Mouse (Mus musculus) CH12.LX (cell line): ENCODE data around the gene Nfix. TPM values are rescaled to one million over a fixed set of nuclear protein-coding genes. Genes with fewer than 3 reads are reported as not detected.

Experiments used
- DNase-seq: peaks from one replicate; pipeline ENCODE4 v3.0.0-alpha.2; 2013; ENCODE audit errors: extremely low read depth
- H3K27ac ChIP-seq: 2 replicates; pipeline ENCODE4 v1.5.1; 2012; ENCODE audit warnings: low read depth, mild to moderate bottlenecking, control low read depth, moderate library complexity; ENCODE audit not compliant: insufficient read depth
- H3K27me3 ChIP-seq: replicated peaks from 2 replicates; pipeline ENCODE3; 2012; ENCODE audit warnings: inconsistent platforms
- H3K36me3 ChIP-seq, 2 experiments: replicated peaks in 1 of 2; 2 replicates each; pipeline versions ENCODE3 to v1.6.1; 2012; ENCODE audit warnings: inconsistent platforms in 1 of 2, low read length in 1 of 2, mild to moderate bottlenecking in 1 of 2, mixed read lengths in 1 of 2, moderate library complexity in 1 of 2; ENCODE audit not compliant: control insufficient read depth in 1 of 2, insufficient read depth in 1 of 2
- H3K4me1 ChIP-seq, 2 experiments: 2 replicates each; pipeline ENCODE4 v1.6.1; 2012; ENCODE audit warnings: inconsistent platforms in 1 of 2, moderate library complexity in 1 of 2; ENCODE audit not compliant: insufficient read depth in 2 of 2, control insufficient read depth in 1 of 2
- H3K4me2 ChIP-seq: 2 replicates; pipeline ENCODE4 v1.6.1; 2012; ENCODE audit warnings: low read depth, mild to moderate bottlenecking, control low read depth; ENCODE audit not compliant: poor library complexity, insufficient read depth, severe bottlenecking
- H3K4me3 ChIP-seq, 3 experiments: fragments of 150-350 bp in 1 of 3; sonication (generic) in 1 of 3; replicated peaks in 1 of 3; 2 replicates each; pipeline versions ENCODE3 to v1.5.1; 2011 to 2012; ENCODE audit warnings: low read depth in 2 of 3, low read length in 2 of 3, mild to moderate bottlenecking in 2 of 3, moderate library complexity in 2 of 3, control low read depth in 1 of 3, improper control_type of control experiment in 1 of 3, inconsistent platforms in 1 of 3, mixed read lengths in 1 of 3; ENCODE audit not compliant: poor library complexity in 1 of 3
- H3K79me2 ChIP-seq: replicated peaks from 2 replicates; pipeline ENCODE4 v1.6.1; 2012; ENCODE audit warnings: mild to moderate bottlenecking, moderate library complexity; ENCODE audit not compliant: control insufficient read depth, poor library complexity, insufficient read depth, severe bottlenecking; ENCODE audit errors: extremely low read depth
- H3K9ac ChIP-seq: 2 replicates; pipeline ENCODE4 v1.6.1; 2012; ENCODE audit warnings: low read depth, mild to moderate bottlenecking, control low read depth, moderate library complexity; ENCODE audit not compliant: insufficient read depth
- H3K9me3 ChIP-seq: replicated peaks from 2 replicates; pipeline ENCODE3; 2012; ENCODE audit warnings: low read length, inconsistent platforms, mixed read lengths
- BHLHE40 ChIP-seq: IDR thresholded peaks from 2 replicates; pipeline ENCODE4 v1.6.1; 2011; ENCODE audit warnings: mild to moderate bottlenecking, low read depth, low read length, improper control_type of control experiment
- CTCF ChIP-seq, 2 experiments: IDR thresholded peaks in 1 of 2; conservative IDR thresholded peaks in 1 of 2; 2 replicates each; pipeline ENCODE4 v1.5.1; 2011 to 2012; ENCODE audit warnings: low read depth in 2 of 2, low read length in 2 of 2, improper control_type of control experiment in 1 of 2, inconsistent platforms in 1 of 2, mild to moderate bottlenecking in 1 of 2, moderate library complexity in 1 of 2
- HCFC1 ChIP-seq: IDR thresholded peaks from 2 replicates; pipeline ENCODE4 v1.6.1; 2012; ENCODE audit warnings: low read depth, mild to moderate bottlenecking, inconsistent platforms, low read length, improper control_type of control experiment
- KAT2A ChIP-seq: IDR thresholded peaks from 2 replicates; pipeline ENCODE4 v1.6.1; 2012; ENCODE audit warnings: low read length, improper control_type of control experiment, inconsistent platforms; ENCODE audit not compliant: insufficient replicate concordance
- MAFK ChIP-seq: IDR thresholded peaks from 2 replicates; pipeline ENCODE4 v1.6.1; 2011; ENCODE audit warnings: low read length, improper control_type of control experiment; ENCODE audit not compliant: insufficient replicate concordance
- MAX ChIP-seq: IDR thresholded peaks from 2 replicates; pipeline ENCODE4 v1.6.1; 2011; ENCODE audit warnings: low read length, improper control_type of control experiment
- MXI1 ChIP-seq: IDR thresholded peaks from 2 replicates; pipeline ENCODE4 v1.6.1; 2011; ENCODE audit warnings: mild to moderate bottlenecking, low read depth, low read length, improper control_type of control experiment
- MYC ChIP-seq: IDR thresholded peaks from 2 replicates; pipeline ENCODE4 v1.6.1; 2011; ENCODE audit warnings: low read depth, mild to moderate bottlenecking, improper control_type of control experiment, low read length
- NRF1 ChIP-seq: IDR thresholded peaks from 2 replicates; pipeline ENCODE4 v1.6.1; 2014; ENCODE audit warnings: low read depth, mild to moderate bottlenecking, inconsistent platforms, low read length, improper control_type of control experiment, moderate library complexity
- POLR2A ChIP-seq: IDR thresholded peaks from 2 replicates; pipeline ENCODE4 v1.6.1; 2011; ENCODE audit warnings: low read depth, mild to moderate bottlenecking, improper control_type of control experiment, low read length
- RAD21 ChIP-seq: IDR thresholded peaks from 2 replicates; pipeline ENCODE4 v1.6.1; 2011; ENCODE audit warnings: low read depth, mild to moderate bottlenecking, low read length, improper control_type of control experiment, moderate library complexity
- SMC3 ChIP-seq: IDR thresholded peaks from 2 replicates; pipeline ENCODE4 v1.6.1; 2011; ENCODE audit warnings: low read depth, low read length, improper control_type of control experiment
- TBP ChIP-seq: conservative IDR thresholded peaks from 2 replicates; pipeline ENCODE4 v1.6.1; 2011; ENCODE audit warnings: low read depth, low read length, improper control_type of control experiment
- USF1 ChIP-seq: IDR thresholded peaks from 2 replicates; pipeline ENCODE4 v1.6.1; 2014; ENCODE audit warnings: low read depth, mild to moderate bottlenecking, inconsistent platforms, low read length, improper control_type of control experiment
- ZC3H11A ChIP-seq: IDR thresholded peaks from 2 replicates; pipeline ENCODE4 v1.6.1; 2012; ENCODE audit warnings: low read depth, mild to moderate bottlenecking, inconsistent platforms, low read length, improper control_type of control experiment
- ZKSCAN1 ChIP-seq: IDR thresholded peaks from 2 replicates; pipeline ENCODE4 v1.6.1; 2012; ENCODE audit warnings: low read depth, inconsistent platforms, low read length, improper control_type of control experiment, borderline replicate concordance
- dilution Hi-C: fragments of 300-500 bp; cut with MboI; formaldehyde crosslinking; loops from 2 replicates; pipeline ENCODE4 v1.14.3; 2020; ENCODE audit warnings: low sequenced_read_pairs; ENCODE audit not compliant: extremely low pct_unique_long_range_greater_than_20kb, extremely low pct_ligation_motif_present
- in situ Hi-C: fragments of 300-500 bp; cut with MboI; formaldehyde crosslinking; loops from 3 replicates; pipeline ENCODE4 v1.14.3; 2019; ENCODE audit warnings: low sequenced_read_pairs, low pct_ligation_motif_present, low pct_unique_long_range_greater_than_20kb, mixed read lengths
- polyA plus RNA-seq: library from polyadenylated mRNA; unstranded; fragments of >175 nt; gene quantifications from 2 replicates; pipeline ENCODE4 v1.2.1, GENCODE M21; 2012; ENCODE audit warnings: low read depth; ENCODE audit not compliant: insufficient read length
- total RNA-seq, 2 experiments: library from RNA; depleted of rRNA; stranded (reverse); fragments of 300-350 nt in 1 of 2; fragments of >200 nt in 1 of 2; gene quantifications; 2 replicates each; pipeline ENCODE4 v1.2.3; 2012 to 2014

The Nfix gene
- total and polyA plus RNA-seq, 3 experiments, result 0.09 to 10.5 (median 1.1) TPM

GRCm38 (mm10) chr8:84697166-84698130 is 102.7 kb downstream of the Nfix start:
- no peak overlapping the region for H3K27ac ChIP-seq

GRCm38 (mm10) chr8:84695140-84695539 is 105.0 kb downstream of the Nfix start:
- peaks cover 65 to 92% of the 10 kb centered on the region in 2 experiments for H3K36me3 ChIP-seq
- dilution Hi-C loops (no loop called here), in situ Hi-C loops (no loop called here)
- no peak overlapping the region for H3K4me3 ChIP-seq
- peaks cover 3 to 36% of the 10 kb centered on the region in 2 experiments for H3K4me1 ChIP-seq
- H3K79me2 ChIP-seq, result peaks cover 8% of the 10 kb centered on the region
- H3K4me2 ChIP-seq, result no peak overlapping the region
- H3K27ac ChIP-seq, result no peak overlapping the region
- H3K9ac ChIP-seq, result no peak overlapping the region
- no peak for DNase-seq
- TF ChIP-seq MXI1, result no peak
- no peaks in the 10 kb centered on the region for H3K27me3 ChIP-seq
- no peaks in the 10 kb centered on the region for H3K9me3 ChIP-seq

More at GRCm38 (mm10) chr8:84697166-84698130, 102.7 kb downstream of the Nfix start:
- no peak overlapping the region for H3K4me2 ChIP-seq
- H3K9ac ChIP-seq, result no peak overlapping the region
- TF ChIP-seq ZKSCAN1, result no peak
- TF ChIP-seq NRF1, result no peak
- 0 out of 2 replicates have a peak, but pooled peaks have one; percentile 30 for TF ChIP-seq MYC
- no peak for TF ChIP-seq MAFK
- no peak; the same call in 1 of the 2 replicates for TF ChIP-seq POLR2A
- no peak for TF ChIP-seq KAT2A
- TF ChIP-seq USF1, result no peak
- TF ChIP-seq MAX, result no peak
- TF ChIP-seq ZC3H11A, result no peak
- TF ChIP-seq TBP, result no peak
- TF ChIP-seq RAD21, result peak; percentile 33
- peak; percentile 62 for TF ChIP-seq SMC3
- TF ChIP-seq CTCF (conservative IDR thresholded peaks at IDR 0.05 in 1 of 2, IDR thresholded peaks at IDR 0.05 in 1 of 2; ENCODE audit: low read depth in 2 of 2, low read length in 2 of 2), result peak; percentile 45 to 69; a peak in 3 of 4 replicates
- no peak for TF ChIP-seq HCFC1
- TF ChIP-seq MXI1, result no peak
- no peak for TF ChIP-seq BHLHE40
- H3K4me3 ChIP-seq, result no peak overlapping the region
- DNase-seq, result peak; percentile 63
- in situ Hi-C loops, result no loop called here
- H3K79me2 ChIP-seq, result peaks cover 4% of the 10 kb centered on the region
- H3K36me3 ChIP-seq, result peaks cover 58 to 75% of the 10 kb centered on the region in 2 experiments
- no peaks in the 10 kb centered on the region for H3K27me3 ChIP-seq
- peaks cover 4 to 36% of the 10 kb centered on the region in 2 experiments for H3K4me1 ChIP-seq
- dilution Hi-C loops, result no loop called here
- no peaks in the 10 kb centered on the region for H3K9me3 ChIP-seq
